Mouse (Mus musculus): Measurements from ENCODE around the gene Clec11a.

The Clec11a gene

DNA sequence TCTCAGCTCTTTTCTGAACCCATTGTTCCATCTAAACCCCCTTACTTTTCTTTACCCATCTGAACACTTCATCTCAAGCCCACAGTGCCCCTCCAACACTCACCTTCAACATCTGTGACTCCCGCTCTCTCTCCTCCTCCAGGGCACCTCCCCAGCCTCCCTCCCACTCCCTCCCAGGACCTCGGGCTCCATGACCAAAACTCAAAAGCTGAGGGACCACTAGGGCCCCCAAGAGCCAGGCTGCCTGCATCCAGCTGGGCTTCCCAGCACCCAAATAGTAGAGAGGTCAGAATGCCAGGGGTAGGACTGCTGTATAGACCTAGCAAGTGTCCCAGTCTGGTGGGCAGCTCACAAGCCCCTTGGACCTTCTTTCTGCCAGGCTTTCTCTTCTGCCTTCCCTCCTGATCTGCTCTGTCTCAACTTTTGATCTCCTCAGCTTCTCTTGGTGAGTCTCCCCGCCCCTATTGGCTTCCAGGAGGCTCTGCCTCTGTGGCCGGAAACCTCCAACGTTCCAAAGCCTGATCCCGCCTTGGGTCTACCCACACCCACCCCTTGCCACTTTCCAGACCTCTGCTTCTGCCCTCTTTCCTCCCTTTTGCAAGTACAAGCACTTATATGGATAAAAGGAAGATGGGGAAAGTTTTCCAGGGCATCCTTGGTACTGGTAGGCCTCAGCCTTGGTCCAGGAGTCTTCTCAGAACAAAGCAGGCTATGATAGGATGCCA is at the start of gene Clec11a:
Gene Clec11a (minus strand): TSS at position 387 of the 725 bp plus-strand sequence.
- DNase-seq (ENCODE audit: low spot score in 2 of 2) = no peak

DNA sequence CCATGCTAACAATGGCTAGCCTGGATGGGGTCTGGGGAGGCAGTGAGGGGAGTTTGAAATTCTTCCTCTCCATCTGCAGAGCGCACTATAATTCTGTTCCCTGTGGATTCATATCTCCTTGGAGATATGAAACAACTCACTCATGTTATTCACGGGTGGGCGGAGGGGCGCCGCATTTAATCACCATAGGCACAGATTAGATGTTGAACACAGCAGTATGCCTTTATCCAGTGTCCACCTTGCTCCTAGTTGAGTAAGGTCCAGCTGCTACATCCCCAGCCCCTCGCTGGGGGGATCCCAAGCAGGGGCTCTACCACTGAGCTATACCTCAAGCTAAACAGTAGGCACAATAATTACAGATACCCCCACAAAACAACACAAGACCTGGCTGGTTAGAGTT is 48.7 kb upstream of the Clec11a start:
- DNase-seq (ENCODE audit: low spot score in 2 of 2) = no peak

GRCm38 (mm10) chr7:44353601-44354340 is 47.1 kb upstream of the Clec11a start:
- DNase-seq (ENCODE audit: low spot score in 2 of 2) = no peak

- no peak for DNase-seq (ENCODE audit: low spot score in 2 of 2)
These were observed 46.3 kb upstream of the Clec11a start for GRCm38 (mm10) chr7:44352750-44353600.

DNA sequence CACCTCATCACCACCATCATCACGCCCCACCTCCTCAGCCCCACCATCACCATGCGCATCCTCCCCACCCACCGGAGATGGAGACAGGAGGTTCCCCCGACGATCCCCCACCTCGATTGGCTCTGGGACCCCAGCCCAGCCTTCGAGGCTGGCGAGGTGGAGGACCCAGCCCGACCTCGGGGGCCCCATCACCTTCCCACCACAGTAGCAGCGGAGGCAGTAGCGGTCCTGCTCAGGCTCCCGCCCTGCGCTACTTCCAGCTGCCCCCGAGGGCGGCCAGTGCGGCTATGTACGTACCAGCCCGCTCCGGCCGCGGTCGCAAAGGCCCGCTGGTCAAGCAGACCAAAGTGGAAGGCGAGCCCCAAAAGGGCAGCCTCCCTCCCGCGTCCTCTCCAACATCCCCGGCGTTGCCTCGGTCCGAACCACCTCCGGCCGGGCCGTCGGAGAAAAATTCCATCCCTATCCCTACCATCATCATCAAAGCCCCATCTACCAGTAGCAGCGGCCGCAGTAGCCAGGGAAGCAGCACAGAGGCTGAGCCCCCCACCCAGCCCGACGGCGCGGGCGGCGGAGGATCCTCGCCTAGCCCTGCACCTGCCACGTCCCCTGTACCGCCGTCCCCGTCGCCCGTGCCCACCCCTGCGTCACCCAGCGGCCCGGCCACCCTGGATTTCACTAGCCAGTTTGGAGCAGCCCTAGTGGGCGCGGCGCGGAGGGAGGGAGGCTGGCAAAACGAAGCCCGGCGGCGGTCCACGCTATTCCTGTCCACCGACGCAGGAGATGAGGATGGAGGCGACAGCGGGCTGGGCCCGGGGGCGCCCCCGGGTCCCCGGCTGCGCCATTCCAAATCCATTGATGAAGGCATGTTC is 45.4 kb upstream of the Clec11a start:
- no peak for DNase-seq (ENCODE audit: low spot score in 2 of 2)

DNA sequence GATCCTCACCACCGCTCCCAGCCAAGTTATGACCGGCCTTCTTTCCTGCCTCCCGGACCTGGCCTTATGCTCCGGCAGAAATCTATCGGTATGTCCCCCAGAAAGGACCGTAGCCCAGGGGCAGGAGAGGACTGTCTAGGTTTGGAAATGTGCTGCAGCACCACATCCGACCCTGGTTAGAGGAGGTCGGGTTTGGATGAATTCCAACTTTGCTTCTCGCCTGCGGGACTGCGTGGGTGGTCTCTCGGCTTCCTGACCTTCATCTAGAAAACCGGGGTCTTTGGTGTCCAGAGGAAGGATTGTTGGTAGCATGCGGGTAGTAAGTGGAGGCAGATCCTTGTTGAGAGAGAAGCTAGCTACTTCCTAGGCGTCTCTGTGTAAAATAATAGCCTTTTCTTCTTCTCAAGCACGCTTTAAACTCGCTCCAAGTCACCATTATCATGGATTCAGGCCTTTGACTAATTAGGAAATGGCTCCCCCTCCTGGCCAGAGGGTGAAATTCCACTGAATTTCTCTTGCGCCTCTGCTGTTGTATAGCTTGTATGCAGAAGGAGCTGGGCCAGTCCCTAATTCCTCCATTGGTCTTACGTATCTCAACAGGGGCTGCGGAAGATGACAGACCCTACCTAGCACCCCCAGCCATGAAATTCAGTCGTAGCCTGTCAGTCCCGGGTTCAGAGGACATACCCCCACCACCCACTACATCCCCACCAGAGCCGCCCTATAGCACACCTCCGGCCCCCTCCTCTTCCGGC is 44.4 kb upstream of the Clec11a start:
- DNase-seq (ENCODE audit: low spot score in 2 of 2) = peak; percentile 73 to 87

- DNase-seq (ENCODE audit: low spot score in 2 of 2) = no peak
These were observed 42.3 kb upstream of the Clec11a start for GRCm38 (mm10) chr7:44349043-44349442.

- DNase-seq (ENCODE audit: low spot score in 2 of 2) = no peak
These were observed 37.9 kb upstream of the Clec11a start for GRCm38 (mm10) chr7:44344622-44345021.

- no peak for DNase-seq (ENCODE audit: low spot score in 2 of 2)
These were observed 36.8 kb upstream of the Clec11a start for GRCm38 (mm10) chr7:44343459-44344015.

DNA sequence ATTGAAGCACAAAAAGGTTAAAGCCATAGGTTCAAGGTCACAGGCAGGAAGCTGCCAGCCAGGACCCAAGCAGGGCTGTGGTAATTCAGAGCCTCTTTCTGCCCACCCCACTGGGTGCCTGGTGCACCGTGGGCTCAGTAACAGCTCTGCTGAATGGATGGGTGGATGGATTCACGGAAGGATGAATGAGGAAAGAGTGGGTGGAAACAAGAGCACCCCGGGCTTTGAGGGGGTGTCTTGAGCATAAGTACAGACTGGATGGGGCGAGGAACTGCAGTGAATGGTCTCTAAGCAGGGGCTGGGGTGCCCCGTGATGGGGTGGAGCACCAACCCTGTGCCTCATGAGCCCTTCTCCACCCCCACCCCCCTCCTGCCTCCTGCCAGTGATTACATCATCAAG is 35.0 kb upstream of the Clec11a start:
- DNase-seq (ENCODE audit: low spot score in 2 of 2) = no peak

DNA sequence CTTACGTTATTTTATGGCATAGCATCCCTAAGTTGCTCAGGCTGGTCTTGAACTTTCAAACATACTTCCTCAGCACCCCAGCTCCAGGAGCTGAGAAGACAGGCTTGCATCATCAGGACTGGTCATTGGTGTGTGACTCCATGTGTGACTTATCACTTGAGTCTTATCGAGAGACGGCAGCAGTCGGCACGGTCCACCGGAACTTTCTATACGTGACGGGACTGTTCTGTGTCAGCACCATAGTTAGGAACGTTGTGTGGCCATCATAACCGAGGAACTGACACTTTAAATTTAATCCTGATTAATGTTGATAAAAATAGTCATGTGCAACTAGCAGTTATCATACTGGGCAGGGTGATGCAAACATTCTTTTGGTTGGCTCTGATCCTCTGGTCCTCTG is 34.4 kb upstream of the Clec11a start:
- no peak for DNase-seq (ENCODE audit: low spot score in 2 of 2)

GRCm38 (mm10) chr7:44340226-44340625 is 33.5 kb upstream of the Clec11a start:
- no peak for DNase-seq (ENCODE audit: low spot score in 2 of 2)

DNA sequence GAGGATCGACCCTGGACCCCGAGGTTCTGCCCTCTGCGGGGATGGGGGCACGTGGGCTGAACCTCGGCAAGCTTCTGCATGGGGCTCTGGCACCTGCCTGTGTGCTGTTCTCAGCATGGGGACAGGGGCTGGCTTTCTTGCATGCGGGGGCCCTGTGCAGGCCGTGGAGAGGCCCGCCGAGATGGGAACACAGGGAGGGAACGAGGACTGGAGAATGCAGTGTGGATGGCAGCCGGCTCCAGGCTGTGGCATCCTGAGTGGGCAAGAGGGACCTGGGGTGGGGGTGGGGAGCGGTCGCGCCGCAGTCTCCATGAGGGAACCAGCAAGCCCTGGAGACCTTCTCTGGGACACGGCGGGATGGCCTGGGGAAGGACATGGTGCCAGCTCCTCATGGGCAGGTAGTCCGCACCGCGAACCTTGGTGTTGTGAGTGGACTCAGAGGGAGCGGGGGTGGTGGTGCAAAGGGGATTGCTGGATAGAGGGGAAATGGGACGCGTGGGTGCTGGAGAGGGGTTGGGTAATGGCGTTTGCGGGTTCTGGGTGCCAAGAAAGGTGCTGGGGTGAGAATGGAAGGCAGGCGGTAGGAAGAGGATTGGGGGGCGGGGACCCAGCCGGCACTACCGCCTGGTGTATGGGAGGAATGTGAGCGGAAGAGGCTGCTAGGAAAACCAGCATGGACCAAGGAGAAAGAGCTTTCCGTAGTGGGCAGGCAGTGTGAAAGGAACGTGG is 30.6 kb upstream of the Clec11a start:
- no peak for DNase-seq (ENCODE audit: low spot score in 2 of 2)

GRCm38 (mm10) chr7:44336046-44337021 is 29.6 kb upstream of the Clec11a start:
- no peak for DNase-seq (ENCODE audit: low spot score in 2 of 2)

- no peak for DNase-seq (ENCODE audit: low spot score in 2 of 2)
These were observed 28.6 kb upstream of the Clec11a start for GRCm38 (mm10) chr7:44335031-44335878.

GRCm38 (mm10) chr7:44334139-44334538 is 27.4 kb upstream of the Clec11a start:
- DNase-seq (ENCODE audit: low spot score in 2 of 2) = no peak

- no peak for DNase-seq (ENCODE audit: low spot score in 2 of 2)
These were observed 25.6 kb upstream of the Clec11a start for GRCm38 (mm10) chr7:44332336-44332735.

Measured in spleen, postnatal 4 days (tissue).